Mouse (Mus musculus): Measurements from ENCODE around the gene Chic1.

DNA sequence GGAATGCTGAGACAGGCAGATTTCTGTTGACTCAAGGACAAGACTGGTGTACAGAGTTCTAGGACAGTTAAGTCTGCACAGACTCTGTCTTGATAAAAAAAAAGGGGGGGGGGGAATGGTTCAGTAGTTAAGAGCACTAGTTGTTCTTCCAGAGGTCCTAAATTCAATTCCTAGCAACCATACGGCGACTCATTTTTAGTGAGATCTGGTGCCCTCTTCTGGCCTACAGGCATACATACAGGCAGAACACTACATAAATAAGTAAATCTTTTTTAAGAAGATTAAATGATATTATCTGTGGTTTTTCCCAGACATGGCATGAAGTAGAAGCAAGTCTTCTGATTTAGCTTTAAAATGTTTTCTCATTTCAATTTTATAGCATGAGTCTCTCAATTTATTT, 15.4 kb downstream of the Chic1 start:
- TF ChIP-seq CTCF (IDR thresholded peaks at IDR 0.05; ENCODE audit: extremely low read depth, insufficient read length, insufficient replicate concordance, low read depth, low read length) (no peak), POLR2A (IDR thresholded peaks at IDR 0.05; ENCODE audit: low read depth, low read length) (no peak)

Data from small intestine, adult 2 months (tissue).